Mouse (Mus musculus) gastrocnemius, adult 18-20 months (tissue): ENCODE results near the gene Gm20388. TPM values are rescaled to one million over a fixed set of nuclear protein-coding genes. Genes with fewer than 3 reads are reported as not detected.

ENCODE experiments used
- DNase-seq: peaks from one replicate; pipeline ENCODE4 v3.0.0; 2021; ENCODE audit warnings: low spot score
- total RNA-seq, 2 experiments: library from RNA; stranded (reverse); gene quantifications; 2 replicates each; pipeline ENCODE4 v1.2.3; 2021

Gene Gm20388
- total RNA-seq, 2 experiments from 2014 or later, result 10.5 to 12.3 TPM

DNA sequence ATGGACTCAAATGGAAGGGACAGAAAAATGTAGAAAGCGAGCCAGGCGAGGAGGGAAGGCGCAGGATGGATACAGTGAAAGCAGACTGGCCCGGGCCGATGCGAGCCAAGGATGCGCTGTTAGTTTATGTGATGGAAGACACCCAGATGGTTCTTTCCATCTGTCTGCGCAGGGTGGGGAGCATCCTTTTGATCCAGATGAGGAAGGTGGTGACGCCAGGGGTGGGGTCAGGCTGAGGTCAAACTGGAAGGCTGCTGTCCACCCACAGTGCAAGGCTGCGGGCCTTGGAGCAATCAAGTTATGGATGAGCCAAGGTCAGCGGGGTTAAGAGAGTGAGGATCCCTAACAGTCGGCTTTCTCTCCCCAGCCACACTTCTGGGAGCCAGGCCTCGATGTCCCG is 2025.8 kb downstream of the Gm20388 start:
- peak; percentile 69 for DNase-seq

DNA sequence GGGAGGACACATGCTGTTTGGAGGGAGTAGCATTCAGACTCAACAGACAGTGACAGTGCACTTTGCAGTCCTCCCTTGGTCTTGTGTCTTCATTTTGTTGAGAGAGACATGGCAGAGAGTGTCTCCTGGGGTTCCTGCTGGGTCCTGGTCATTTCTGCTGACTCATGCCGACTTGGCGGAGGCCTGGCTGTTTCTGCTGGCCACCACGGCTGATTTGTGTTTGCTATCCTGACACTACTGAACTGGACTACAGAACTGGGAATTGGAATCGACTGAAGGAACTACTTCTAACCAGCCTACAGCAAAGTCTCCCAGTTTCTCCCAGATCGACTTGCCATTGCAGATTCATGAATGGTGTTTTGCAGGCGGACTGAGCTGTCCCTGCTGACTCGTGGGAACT is 2028.1 kb downstream of the Gm20388 start:
- DNase-seq, result no peak

DNA sequence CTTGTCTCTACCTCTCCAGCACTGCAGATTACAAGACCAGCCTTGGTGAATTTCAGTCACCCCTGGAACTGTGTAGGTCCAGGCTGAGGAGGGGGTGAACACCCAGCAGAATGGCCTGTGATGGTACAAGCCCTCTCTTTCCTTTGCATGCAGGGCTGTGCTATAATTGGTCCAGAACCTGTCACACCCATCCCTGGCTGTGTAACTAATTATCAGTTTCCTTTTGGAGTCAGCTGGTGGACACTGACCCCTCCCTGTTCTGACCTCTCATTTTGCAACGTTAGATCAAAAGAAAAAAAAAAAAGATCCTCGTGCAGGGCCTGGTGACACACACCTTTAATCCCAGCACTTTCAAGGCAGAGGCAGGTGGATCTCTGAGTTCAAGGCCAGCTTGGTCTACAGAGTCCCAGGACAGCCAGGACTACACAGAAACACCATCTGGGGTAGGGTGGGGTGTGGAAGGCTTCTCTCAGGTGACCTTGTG is 2032.5 kb downstream of the Gm20388 start:
- no peak for DNase-seq

DNA sequence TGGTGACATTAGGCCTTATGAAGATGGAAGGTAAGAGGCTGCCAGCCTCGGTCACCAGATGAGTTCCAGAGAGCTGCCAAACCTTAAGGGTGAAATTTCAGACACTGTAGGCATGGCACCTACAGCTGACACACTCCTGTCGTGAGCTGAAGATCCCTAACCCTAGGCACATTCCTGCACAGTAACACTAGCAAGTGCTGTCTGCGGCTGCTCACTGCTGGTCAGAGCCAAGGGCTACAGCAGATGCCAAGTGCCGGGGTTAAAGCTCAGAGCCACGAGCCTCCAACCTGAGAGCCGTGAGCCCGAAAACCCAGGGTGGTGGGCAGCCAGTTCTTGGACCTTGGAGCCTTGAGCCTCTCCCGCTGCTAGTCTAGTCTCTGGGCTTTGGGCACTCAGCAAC is 2033.1 kb downstream of the Gm20388 start:
- DNase-seq, result peak; percentile 70

DNA sequence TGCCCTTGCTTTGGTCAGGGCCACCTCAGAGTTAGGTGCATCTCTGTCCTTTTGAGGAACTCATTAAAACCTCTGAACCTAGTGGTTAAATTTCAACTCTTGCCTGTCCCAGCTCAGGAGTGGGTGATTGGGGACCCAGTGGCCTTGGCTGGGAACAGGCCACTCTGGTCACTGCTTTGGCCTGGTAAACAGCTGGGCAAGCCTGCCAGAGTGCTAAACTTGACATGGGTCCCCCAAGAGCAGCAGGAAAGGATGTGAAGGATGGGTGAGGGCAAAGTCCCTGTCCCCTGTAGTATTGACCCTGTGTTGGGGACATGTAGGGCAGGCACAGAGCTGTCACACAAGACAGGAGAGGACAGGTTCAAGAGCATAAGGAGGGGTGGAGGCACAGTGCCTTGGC is 2034.2 kb downstream of the Gm20388 start, which contains the start of gene Car5a:
Gene Car5a, minus strand, starts transcription at position 74 of the 400 bp plus-strand sequence.
- DNase-seq, result no peak

DNA sequence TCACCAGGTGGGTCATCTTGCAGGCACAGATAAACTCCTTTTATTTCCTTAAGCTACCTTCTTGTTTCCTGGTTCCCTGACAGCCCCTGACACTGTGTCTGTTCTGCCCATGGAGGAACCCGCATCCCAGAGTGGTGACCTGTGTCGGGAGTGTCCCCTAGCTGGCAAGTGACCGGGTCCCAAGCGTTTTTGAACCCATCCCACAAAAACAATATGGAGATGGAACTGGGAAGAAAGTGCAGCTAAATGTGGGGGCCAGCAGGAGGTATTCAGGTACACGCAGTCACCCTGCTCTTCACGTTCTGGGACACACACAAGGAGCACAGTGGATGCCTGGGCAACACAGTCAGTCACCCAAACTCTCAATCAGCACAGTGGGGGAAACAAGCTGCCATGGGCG is 2035.7 kb downstream of the Gm20388 start:
- no peak for DNase-seq

DNA sequence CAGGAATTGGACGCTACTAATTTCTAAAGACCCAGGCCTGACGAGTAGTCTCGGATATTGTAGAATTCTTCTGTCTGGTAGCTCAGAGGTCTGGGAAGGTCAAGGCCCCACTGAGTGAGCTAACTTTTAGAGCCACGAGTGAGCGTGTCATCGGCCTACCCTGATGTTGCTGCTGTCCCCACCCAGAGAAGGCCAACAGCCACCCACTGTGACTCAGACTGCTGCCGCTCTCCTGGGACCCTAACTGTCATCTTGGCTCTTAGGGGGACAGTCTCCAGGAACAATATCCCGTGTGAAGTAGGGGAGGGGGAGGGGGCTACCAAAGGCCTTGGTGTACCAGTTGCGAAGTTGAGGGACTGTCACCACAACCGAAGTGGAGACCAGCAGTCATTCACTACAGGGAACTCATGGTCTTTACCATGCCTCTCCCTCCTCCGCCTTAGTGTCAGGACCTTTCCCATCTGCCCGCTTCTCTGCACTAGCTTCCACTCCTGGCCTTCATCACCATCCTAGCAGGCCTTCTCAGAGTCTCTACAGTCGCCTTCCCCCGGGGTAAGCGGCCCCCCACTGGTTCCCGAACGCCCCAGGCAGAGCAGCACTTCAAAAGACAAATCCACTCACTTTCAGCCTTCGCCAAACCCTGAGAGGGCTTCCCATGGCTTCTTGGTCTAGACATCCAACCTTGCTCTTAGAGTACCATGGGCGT is 2036.6 kb downstream of the Gm20388 start:
- DNase-seq, result no peak

DNA sequence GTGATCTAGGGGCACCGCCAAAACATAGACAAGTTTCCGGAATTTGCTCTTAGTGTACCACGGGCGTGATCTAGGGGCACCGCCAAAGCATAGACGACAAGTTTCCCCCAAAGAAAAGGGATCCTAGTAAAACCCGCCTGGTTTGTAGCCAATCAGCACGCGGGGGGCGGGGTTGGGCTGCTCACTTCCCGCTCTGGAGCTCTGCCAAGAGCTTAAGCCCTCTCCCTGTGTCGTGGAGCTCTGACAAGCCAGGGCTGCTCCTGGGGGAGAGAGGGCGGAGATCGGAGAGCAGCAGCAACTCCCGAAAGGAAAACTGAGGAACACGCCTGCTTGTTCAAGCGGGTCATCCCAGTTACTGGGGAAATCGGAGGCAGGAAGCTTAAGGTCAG is 2037.1 kb downstream of the Gm20388 start:
- DNase-seq, result peak; percentile 86

DNA sequence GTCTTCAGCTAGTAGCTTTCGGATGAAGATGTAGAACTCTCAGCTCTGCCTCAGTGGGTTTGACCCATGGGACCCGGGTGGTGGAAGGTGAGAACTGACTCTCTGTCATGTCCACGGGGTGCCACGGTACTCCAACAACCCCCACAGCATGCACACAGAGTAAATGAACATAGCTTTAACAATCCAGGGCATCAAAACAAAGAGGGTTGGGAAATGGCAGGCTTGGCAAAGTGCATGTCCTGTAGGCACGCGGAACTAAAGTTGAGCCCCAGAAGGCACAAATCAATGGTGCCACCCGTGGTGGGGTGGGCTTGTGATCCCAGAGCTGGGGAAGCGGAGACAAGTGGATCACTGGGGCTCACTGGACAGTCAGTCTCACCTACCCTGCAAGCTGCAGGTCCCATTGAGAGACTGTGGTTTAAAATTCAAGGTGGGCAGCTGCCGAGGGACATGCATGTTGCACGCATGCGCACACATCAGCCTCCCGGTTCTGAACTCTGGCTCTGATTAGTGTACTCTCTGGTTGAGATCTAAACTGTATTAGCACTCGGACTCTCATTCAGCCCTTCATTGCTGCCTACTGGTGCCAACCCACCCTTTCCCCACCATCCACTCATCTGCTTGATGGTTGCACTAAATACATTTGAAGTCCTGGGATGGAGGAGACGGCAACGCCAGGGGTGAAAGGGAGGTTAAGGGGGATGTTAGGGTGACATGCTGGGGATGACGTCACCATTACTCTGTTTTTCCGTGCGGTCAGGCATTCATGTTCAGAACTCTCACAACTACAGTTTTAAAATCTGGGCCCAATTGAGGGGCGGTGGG is 2037.9 kb downstream of the Gm20388 start:
- DNase-seq, result no peak

DNA sequence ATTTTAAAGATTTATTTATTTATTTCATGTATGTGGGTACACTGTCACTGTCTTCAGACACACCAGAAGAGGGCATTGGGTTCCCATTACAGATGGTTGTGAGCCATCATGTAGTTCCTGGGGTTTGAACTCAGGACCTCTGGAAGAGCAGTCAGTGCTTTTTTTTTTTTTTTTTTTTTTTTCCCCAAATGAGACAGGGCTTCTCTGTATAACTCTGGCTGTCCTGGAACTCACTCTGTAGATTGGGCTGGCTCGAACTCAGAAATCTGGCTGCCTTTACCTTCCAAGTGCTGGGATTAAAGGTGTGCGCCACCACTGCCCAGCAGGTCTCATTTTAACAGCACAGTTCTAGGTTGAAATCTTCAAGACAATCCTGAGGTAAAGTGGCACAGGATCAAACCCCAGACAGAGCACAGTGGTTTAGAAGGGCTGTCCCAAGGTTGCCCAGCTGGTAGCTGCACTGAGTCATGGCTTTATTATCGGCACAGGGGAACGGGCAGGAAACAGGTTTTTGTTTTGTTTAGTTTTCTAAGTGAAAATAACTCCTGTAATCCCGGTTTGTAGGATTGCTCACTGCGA is 2038.7 kb downstream of the Gm20388 start, which contains the start of gene Banp:
Gene Banp, plus strand, starts transcription at position 529 of the 579 bp plus-strand sequence.
- DNase-seq, result no peak

DNA sequence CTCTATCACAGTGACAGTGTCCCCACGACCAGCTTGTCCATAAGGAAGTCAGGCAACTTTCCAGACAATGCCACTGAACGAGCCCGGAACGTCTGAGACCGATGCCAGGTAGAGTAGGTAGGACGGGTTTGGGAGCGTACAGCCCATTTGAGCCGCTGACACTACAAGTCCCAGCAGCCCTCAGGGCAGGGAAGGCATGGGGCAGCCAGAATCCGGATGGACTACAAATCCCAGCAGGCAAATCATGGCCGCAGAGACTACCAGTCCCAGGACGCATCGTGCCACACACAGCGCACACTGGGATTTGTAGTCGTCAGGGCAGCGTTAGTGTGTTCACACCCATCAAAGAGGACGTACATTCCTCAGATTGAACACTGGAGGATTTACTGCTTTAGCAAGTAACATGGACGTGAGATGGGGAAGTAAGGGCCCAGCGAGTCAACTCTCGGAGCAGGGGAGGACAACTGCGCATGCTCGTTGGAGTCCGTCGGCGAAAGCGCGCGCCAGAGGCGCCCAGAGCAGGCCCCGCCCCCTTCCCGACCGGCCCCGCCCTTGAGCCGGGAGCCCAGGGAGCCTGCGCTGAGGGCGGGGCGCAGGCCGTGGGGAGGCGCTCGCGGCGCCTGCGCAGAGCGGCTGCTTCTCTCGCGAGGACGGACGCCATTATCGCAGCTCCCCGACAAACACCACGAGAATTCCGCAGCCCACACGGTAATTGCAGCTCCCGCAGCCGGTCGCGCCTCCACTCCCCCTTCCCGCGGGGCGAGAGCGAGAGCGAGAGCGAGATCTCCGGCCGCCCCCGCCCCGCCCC is 2039.5 kb downstream of the Gm20388 start:
- peak; percentile 98 for DNase-seq

DNA sequence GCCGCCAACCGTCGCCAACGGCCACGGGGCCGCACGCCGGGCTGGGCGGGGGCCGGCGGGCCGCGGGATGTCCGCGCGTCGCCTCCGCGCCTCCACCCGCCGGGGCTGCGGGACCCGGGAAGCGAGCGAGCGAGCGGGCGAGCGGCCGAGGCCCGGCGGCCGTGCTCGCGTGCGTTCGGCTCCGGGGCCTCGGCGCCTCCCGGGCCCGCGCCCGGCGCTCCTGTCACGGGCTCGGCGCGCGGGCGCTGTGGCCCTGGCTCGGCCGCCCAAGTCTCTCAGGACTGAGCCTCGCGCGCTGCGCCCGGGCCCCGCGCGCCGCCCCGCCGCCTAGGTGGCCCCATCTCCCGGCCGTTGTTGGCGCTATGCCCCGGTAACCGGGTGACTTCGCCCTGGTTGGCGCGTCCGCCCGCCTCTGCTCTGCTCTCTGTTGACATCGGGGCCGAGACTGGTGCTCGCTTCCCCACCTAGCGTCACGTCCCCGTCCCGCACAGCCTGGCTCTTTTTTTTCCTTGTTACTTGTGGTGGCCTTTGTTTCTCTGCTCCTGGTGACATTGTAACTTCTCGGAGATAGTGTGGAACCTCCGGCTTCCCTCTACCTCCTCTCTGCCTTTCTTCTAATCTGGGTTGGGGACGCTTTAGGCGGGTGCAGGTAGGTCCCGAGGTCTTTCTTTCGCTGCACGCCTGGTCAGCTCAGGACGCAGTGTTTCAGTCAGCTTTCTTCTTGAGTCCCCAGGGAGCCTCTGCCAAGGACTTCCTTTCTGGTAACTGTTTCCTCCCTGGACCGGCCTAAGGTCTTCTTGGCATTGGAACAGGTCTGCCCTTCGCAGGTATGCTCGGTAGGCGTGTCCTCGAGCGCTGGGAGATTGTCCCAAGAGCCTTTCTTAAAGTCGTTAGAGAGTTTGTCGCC is 2040.4 kb downstream of the Gm20388 start:
- peak; percentile 76 for DNase-seq

DNA sequence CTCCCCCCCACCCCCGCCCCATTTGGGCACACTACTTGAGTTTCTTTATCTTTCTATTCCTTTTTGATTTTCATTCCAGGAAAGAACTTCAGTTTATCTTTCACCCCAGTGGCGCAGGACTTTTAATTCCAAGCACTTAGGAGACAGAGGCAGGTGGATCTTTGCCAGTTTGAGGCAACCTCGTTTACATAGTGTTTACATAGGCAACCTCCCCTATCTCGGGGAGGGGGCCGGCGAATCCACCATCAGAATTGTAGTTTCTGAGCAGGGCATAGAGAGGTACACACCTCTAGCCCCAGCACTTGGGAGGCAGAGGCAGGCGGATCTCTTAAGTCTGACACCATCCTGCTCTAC is 2041.0 kb downstream of the Gm20388 start:
- DNase-seq, result no peak

DNA sequence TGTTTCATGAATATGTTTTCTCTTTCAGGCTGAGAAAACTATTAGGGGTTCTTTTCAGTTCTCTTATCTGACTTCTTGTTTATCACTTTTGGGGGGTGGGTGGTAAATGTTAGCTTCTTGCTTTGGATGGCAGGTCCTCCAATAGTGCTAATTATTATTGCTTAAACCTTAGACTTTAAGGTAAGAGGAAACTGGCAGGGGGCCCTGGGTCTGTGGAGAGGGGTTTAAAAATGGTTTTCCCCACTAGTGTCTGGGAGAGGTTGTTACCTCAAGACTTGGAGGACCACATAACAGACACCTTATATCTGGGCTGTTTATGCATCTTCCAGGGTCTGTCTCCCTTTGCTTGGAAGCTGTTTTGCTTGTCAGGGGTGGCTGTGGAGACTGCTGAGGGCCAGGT is 2041.5 kb downstream of the Gm20388 start:
- DNase-seq, result no peak

DNA sequence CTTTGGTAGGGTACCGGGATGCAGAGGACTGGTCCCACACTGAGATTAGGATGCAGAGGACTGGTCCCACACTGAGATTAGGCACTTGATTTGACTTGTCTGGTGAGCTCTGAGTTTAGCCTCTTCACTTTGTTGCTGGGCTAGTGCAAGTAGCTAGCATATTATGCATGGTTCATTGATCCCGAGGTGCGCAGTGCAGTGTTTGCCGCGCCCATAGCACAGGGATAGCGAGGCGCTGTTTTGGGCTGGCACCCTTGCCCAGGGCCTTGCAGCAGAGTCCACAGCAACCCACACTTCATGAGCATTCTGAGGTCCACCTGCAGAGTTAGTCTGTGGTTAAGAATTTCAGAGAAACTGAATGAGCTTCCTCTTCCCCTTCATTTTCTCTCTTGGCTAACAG is 2042.2 kb downstream of the Gm20388 start:
- no peak for DNase-seq

DNA sequence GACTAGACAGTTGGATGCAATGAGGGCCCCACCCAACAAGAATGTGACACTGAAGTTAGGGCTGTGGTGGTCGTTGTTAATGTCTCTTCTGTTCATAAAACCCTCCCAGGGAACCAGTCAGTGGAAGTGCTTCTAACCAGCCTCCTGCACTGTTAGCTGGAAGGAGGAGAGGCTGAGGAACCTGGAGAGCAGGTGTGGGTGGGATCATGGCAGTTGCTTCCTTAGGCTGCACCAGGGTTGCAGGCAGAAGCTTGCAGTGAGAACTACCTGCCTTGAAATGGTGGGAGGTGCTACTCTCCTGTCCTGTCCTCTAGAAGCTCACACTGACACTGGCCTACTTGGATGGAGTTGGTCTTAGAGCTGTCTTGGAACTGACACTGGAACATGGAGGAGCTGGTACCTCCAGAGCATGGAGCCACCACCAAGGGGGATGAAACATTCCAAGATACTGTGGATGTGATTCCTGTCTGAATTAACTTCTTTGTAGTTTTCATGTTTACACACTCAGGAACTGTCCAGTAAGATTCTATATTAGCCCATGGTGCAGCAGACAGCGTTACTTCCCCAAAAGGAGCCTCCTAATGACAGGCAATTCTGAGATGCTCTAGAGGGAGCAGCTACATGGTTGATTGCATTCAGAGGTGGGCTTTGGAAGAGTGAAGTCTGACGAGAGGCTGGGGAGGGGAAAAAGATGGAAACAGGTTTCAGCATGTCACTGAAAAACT is 2043.3 kb downstream of the Gm20388 start:
- DNase-seq, result no peak

DNA sequence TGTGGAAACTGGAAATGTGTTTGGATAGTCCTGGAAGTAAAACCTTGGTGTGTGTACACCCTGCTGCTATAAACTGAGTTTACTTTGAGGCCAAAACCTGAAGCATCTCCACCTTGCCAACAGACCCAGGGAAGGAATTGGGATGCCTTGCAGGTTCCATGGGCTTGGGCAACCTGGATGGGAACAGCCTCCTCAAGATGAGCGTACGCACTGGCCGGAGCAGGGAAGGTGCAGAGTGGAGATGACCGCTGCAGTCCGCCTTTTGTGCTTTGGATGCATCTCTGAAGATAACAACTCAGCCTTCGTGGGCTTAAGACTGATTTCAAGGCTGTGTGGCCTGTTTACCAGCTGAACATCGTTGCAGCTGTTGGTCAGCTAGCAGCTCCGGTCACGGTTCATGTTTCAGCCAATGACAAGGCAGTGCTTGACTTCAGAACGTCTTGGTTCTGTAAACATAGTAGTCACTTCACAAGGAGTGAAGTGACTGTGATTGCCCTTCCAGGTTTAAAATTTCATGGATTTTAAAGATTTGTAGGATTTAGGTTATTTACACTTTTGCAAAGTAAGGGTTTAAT is 2044.4 kb downstream of the Gm20388 start:
- DNase-seq, result no peak

DNA sequence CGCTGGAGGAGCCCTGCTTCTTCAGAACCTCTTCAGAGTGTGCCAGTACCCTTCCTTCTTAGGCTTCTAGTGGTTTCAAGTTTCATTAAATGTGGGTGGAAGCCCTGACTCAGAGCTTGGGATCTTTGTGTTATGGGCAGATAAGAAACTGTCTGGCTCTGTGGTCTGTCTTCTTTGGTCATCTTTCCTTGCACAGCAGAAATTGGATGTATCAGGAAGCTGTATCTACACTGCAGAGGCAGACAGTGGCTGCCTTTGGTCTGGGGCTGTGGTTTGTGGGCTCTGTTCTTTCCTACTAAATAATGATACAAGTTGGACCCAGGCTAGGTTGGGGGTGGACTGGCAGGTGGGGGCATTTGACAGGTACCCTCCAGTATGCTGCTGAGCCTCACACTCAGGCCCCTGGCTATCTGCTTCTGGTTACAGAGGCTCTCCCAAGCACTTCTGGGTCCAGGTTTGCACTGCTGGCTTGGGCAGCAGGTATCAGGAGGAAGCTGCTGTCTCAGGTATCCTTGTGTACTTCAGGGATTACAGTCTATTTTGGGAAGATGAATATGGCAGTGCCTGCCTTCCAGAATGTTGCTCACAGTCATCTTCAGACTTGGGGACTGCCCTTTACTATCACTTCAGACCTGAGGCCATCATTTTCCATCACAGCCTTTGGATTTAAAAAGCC is 2045.3 kb downstream of the Gm20388 start:
- peak; percentile 56 for DNase-seq

DNA sequence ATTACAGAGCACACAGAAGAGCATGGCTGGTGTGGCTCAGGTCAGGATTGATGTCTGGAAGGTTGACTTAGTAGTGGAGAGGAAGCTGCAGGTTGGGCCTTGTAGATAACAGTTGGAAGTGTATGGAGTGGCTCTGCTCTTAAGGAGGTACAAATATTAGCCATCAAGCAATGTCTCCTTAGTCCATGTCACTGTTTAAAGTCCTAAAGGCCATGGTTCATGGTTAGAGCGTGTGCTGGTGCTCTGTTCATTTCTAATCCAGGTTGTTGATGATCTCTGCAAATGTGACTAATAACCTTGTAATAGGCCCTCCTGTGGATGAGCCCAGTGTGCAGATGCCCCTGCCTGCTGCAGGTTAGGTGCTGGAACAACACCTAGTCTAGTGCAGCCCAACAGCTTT is 2047.8 kb downstream of the Gm20388 start:
- DNase-seq, result no peak
